Mouse (Mus musculus): ENCODE measurements around the gene Serpinb7.

The Serpinb7 gene

GRCm38 (mm10) chr1:107399355-107399754 lies at the start of gene Serpinb7:
Serpinb7 (plus strand) TSS chr1:107399655.
- no peak for DNase-seq (ENCODE audit: low spot score)

DNA sequence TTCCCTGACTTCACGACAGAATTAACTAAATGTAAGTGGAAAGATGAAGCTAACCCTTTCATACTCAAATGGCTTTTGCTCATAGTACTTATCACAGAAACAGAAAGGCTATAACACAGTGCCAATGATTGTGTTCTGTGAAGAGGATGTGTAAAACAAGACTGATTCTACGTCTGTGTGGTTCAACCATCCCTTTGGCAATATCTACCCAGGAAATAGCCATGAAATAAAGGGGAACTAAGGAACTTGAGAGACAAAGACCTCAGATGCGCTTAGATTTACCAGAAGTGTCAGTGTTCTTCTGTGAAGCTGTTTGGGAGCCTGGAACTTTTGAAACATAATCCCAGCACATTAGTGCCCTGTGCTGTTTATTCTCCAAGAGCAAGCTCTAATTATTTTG lies 49.1 kb upstream of the Serpinb7 start:
- DNase-seq (ENCODE audit: low spot score), result no peak

- DNase-seq (ENCODE audit: low spot score), result no peak
Observed at GRCm38 (mm10) chr1:107351115-107351514, 48.3 kb upstream of the Serpinb7 start.

DNA sequence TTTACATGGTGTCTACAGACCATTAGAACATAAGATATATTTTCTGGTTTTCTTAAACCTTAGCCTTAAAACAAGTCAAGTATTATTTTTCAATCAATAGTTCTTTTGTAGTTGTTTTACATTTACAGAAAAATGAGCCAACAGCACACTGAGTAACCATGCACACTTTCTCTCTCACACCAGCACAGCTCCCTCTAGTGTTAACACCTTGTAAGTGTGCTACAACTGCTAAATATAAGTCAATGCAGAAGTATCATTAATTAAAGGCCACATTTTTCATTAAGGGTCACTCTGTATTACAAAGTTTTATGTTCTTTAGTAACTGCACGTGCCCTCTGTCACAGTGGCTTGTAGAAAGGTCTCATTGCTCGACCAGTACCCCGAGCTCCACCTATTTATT lies 46.4 kb upstream of the Serpinb7 start:
- no peak for DNase-seq (ENCODE audit: low spot score)

- no peak for DNase-seq (ENCODE audit: low spot score)
Observed at GRCm38 (mm10) chr1:107360898-107361297, 38.6 kb upstream of the Serpinb7 start, which contains the start of gene Serpinb11. Serpinb11 (plus strand) TSS chr1:107361198.

DNA sequence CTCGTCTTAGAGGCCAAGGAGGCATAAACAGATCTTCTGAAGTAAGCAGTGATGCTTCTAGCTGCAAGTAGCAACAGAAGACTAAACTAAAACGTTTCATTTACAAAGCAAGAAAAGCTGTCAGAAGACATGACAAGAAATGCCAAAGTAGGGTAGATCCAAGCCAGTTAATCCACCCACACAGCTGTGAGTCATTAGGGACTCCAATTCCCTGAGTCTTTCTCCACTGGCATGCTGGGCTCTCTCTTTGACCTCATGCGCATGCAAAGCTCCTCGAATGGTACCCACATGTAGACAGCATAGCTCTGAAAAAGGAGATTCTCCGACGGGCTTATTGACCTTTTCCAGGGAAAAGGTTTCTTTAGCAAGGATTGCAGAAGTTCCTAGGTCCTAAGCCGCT lies 33.5 kb upstream of the Serpinb7 start:
- DNase-seq (ENCODE audit: low spot score), result no peak

GRCm38 (mm10) chr1:107368944-107369343 lies 30.5 kb upstream of the Serpinb7 start:
- DNase-seq (ENCODE audit: low spot score), result no peak

- DNase-seq (ENCODE audit: low spot score), result no peak
Observed at GRCm38 (mm10) chr1:107376952-107377351, 22.5 kb upstream of the Serpinb7 start.

DNA sequence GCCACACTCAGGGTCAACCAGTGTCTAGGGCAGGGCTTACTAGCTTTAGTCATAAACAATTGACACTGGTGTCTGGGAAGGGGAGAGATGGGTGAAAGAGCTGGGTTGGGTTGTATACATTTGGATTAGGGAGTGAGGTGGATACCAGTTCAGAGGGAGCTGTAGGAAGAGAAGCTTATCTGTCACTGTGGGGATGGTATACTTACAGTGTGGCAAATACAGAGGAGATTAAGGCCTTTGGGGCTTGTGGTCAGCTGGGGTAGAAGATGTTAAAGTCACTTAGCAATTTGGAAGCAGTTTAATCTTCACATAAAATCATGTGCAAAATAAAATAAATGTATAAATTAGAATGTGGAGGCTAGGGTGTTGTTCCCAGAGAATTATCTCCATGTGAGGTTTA lies 21.1 kb upstream of the Serpinb7 start:
- DNase-seq (ENCODE audit: low spot score), result no peak

GRCm38 (mm10) chr1:107381491-107381890 lies 18.0 kb upstream of the Serpinb7 start:
- no peak for DNase-seq (ENCODE audit: low spot score)

DNA sequence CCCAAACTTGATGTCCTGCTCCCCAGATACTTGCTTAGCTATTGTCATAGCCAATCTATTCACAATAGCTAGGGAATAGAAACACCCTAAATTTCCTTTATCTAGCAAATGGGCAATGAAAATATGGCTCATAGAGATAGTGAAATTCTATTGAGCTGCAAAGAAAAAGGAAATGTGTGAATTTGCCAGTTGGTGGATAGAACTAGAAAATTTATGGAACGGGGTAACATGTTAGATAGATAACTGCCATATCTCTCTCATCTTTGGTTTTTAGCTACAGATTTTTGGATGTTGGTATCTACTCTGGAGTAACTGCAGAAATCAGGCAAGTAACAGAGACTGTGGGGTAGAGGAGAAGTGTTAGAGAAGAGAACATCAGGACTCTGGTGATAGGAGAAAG lies 17.1 kb upstream of the Serpinb7 start:
- no peak for DNase-seq (ENCODE audit: low spot score)

DNA sequence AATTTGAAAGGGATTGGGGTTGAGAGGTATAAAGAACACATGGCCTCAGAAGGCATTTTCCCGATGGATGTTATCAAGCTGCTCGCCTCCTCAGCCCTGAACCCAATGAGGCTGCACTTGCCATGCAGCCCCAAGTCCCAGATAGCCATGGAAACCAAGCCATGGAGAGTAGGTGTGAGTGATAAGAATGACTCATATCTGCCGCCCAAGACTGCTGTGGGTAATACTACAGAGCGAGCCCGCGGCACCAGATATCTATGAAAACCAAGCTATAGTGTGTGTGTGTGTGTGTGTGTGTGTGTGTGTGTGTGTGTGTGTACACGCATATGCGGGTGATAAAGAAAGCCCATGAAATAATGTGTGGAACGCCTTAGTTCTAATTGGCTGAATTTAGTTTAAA lies 14.9 kb upstream of the Serpinb7 start:
- DNase-seq (ENCODE audit: low spot score), result no peak

GRCm38 (mm10) chr1:107389753-107390152 lies 9.7 kb upstream of the Serpinb7 start:
- no peak for DNase-seq (ENCODE audit: low spot score)

- DNase-seq (ENCODE audit: low spot score), result no peak
Observed at GRCm38 (mm10) chr1:107397481-107397880, 2.0 kb upstream of the Serpinb7 start.

DNA sequence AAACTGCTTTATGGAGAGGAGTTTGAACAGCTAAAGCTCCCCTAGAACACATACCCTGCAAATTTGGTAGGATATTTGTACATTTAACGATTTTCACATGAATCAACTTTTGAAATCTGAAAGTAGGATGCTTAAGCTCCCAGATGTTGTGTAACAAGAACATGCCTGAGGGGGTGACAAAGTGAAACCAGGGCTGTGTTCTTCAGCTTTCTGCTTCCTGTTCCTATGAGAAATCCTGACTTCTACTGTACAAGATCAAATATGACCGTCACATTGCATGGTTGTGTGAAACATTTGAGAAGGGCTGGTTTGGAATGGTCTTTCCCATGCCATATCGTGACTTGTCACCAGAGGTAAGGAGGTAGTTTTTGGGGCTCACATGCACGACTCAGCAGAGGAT lies 2.6 kb downstream of the Serpinb7 start:
- no peak for DNase-seq (ENCODE audit: low spot score)

DNA sequence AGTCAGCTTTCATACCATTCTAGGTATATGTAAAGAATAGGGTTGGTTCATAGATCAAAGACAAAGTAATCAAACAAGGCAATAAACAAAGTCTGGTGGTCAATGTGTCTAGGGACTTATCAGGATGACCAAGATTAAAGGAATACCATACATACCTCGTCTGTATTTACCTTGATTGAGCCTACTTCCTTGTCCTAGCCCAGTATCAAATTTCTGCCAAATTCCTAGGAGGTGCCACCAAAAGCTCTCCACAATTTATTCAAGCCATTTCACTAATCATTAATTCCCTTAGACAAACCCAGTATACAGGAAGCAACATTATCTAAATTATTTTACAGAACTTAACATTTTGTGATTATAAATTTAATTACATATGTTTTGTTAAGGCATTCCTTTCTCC lies 15.2 kb downstream of the Serpinb7 start:
- no peak for DNase-seq (ENCODE audit: low spot score)

- no peak for DNase-seq (ENCODE audit: low spot score)
Observed at GRCm38 (mm10) chr1:107422487-107422886, 23.0 kb downstream of the Serpinb7 start.

- DNase-seq (ENCODE audit: low spot score), result no peak
Observed at GRCm38 (mm10) chr1:107431253-107431652, 31.8 kb downstream of the Serpinb7 start.

GRCm38 (mm10) chr1:107435528-107435927 lies 36.1 kb downstream of the Serpinb7 start:
- no peak for DNase-seq (ENCODE audit: low spot score)

DNA sequence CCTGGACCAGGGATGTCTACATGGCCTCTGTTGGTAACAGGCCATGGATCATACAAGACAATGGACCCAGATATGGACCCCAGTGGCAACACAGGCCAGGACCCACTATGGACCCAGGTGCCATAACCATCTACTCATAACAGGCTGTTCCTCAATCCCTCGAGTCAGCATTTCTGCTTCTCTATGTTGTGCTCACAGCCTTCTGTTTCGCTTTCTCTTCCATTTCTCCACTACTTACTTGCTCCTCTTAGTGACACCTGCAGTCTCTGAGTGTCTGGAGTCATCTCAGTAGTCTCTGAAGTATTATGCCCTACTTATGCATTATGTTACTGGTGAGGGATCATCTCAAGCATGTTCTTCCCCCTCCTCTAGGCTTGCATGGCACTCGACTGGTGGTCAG lies 40.0 kb downstream of the Serpinb7 start:
- no peak for DNase-seq (ENCODE audit: low spot score)

- no peak for DNase-seq (ENCODE audit: low spot score)
Observed at GRCm38 (mm10) chr1:107445352-107445751, 45.9 kb downstream of the Serpinb7 start.

GRCm38 (mm10) chr1:107447228-107447931 lies 47.9 kb downstream of the Serpinb7 start:
- no peak for DNase-seq (ENCODE audit: low spot score)

DNA sequence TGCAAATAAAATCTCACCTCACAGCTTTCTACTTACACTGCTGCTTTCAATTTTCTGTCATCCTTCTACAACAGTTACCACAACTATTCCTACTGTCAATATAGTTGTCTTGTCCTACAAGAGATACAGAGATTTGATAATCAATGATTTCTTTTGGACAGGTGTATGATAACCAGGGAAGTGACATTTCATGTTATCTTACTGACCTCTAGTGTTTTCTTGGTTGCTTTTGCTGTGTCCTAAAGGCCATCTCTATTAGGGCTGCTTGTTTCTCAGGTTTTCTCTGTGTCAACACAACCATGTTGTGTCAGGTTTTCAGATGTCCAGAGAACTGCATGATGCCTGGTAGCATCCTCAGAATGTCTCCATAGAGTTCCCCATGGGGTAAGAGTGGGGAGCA lies 80.5 kb downstream of the Serpinb7 start:
- no peak for DNase-seq (ENCODE audit: low spot score)

DNA sequence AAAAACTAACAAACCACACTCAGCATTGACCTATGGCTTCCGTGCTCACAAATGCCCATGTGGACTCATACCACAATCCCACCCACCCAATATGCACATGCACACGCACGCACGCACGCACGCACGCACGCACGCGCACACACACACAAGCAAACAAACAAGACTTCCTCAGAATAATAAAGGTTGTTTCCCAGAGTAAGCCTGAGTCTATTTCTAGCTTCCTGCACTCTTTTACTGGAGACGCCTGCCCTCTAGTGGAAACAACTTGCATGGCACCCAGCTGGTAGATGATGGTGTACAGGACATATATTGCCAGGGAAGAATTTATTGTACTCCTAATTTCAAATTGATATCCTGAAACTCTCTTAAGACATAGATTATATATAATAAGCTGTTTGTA lies 82.0 kb downstream of the Serpinb7 start:
- DNase-seq (ENCODE audit: low spot score), result no peak

Data from ovary, adult 18-20 months (tissue).